Mouse (Mus musculus): ENCODE data around the gene Tesk2. TPM values are rescaled to one million over a fixed set of nuclear protein-coding genes. Genes with fewer than 3 reads are reported as not detected.
A peak's percentile ranks its signal among the peaks of the same experiment; 100 is the strongest.
"Not testable (repeated sequence)": the region's sequence is repeated elsewhere in the genome, so short reads cannot be mapped to it uniquely, and the experiment has no call there.

Gene Tesk2
- total RNA-seq (2014; fragmentation: Nextera tagmentation) (7.3 and 9.3 TPM in 2 replicates), total RNA-seq (2017) (7.3 and 11.1 TPM in 2 replicates)

- peak; percentile 93 for ATAC-seq (replicated peaks; ENCODE audit: poor library complexity, severe bottlenecking)
These were observed at the start of gene Tesk2 for GRCm38 (mm10) chr4:116720343-116721097. TSS of gene Tesk2 (plus strand) at chr4:116720948.

DNA sequence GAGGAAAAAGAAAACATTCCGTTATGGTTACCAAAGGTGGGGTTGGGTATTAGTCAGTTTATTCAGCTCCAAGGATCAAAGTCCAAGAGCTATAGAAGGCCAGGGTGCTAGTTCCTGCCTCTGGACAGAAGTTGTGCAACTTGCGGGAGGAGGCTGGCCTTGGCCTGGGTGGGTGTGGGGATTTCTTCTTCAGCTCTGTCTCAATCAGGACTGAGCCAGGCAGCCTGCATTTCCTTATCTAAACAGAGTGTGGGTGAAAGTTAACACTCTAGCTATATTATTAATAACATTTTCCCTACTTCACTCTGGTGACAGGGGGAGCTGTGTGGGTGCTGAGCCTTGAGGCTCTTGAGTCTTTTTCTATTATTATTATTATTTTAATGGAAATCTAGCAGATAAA, 48.0 kb upstream of the Tesk2 start:
- peak; percentile 88 for ATAC-seq (replicated peaks; ENCODE audit: poor library complexity, severe bottlenecking)

- ATAC-seq (replicated peaks; ENCODE audit: poor library complexity, severe bottlenecking): not testable (repeated sequence)
These were observed 46.0 kb upstream of the Tesk2 start for GRCm38 (mm10) chr4:116674761-116675160.

- ATAC-seq (replicated peaks; ENCODE audit: poor library complexity, severe bottlenecking): no peak
These were observed 44.7 kb upstream of the Tesk2 start for GRCm38 (mm10) chr4:116676027-116676426.

DNA sequence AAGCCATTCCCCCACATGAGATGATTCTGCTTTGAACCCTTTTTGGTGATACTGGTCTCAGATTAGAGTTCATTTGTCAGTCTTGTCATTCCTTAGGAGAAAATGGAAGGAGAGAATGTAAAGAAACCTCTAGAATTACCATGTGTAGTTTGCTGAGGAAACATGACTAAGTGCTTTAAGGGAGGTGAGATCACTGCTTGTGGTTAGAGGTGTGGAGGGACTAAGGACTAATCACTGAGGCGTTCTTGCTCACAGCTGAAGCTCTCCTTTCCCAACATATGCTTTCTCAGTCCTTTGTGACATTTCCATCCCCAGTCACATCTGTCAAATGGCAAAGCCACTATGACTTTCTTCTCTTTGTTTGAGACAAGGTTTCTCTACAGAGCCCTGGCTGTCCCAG, 42.9 kb upstream of the Tesk2 start:
- ATAC-seq (replicated peaks; ENCODE audit: poor library complexity, severe bottlenecking): no peak

GRCm38 (mm10) chr4:116679141-116679540, 41.6 kb upstream of the Tesk2 start:
- no peak for ATAC-seq (replicated peaks; ENCODE audit: poor library complexity, severe bottlenecking)

GRCm38 (mm10) chr4:116680521-116680920, 40.2 kb upstream of the Tesk2 start:
- not testable (repeated sequence) for ATAC-seq (replicated peaks; ENCODE audit: poor library complexity, severe bottlenecking)

DNA sequence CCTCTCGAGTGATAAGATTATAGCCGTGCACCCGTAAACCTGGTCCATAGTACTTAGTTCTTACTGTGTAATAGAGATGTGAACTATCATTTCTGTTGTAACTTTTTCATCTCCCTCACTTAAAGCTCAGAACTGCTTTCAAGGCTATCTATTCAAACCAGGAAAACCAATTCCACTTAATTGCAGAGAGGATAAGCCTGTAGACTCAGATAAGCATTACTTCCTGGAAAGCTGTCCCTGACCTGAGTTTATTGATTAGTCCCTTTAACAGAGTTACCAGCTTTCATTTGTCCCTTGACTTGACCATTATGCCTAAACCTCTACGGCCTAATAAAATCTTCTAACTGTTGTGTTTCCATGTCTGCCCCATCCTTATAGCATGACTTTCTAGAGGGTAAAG, 36.8 kb upstream of the Tesk2 start:
- no peak for ATAC-seq (replicated peaks; ENCODE audit: poor library complexity, severe bottlenecking)

- ATAC-seq (replicated peaks; ENCODE audit: poor library complexity, severe bottlenecking): no peak
These were observed 36.1 kb upstream of the Tesk2 start for GRCm38 (mm10) chr4:116684665-116685064.

GRCm38 (mm10) chr4:116685402-116686061, 35.2 kb upstream of the Tesk2 start, which contains the start of gene Prdx1:
TSS of gene Prdx1 (plus strand) at chr4:116685544.
- ATAC-seq (replicated peaks; ENCODE audit: poor library complexity, severe bottlenecking): peak; percentile 92

GRCm38 (mm10) chr4:116687041-116687440, 33.7 kb upstream of the Tesk2 start:
- no peak for ATAC-seq (replicated peaks; ENCODE audit: poor library complexity, severe bottlenecking)

GRCm38 (mm10) chr4:116689309-116689876, 31.4 kb upstream of the Tesk2 start:
- no peak for ATAC-seq (replicated peaks; ENCODE audit: poor library complexity, severe bottlenecking)

GRCm38 (mm10) chr4:116692146-116692545, 28.6 kb upstream of the Tesk2 start:
- no peak for ATAC-seq (replicated peaks; ENCODE audit: poor library complexity, severe bottlenecking)

DNA sequence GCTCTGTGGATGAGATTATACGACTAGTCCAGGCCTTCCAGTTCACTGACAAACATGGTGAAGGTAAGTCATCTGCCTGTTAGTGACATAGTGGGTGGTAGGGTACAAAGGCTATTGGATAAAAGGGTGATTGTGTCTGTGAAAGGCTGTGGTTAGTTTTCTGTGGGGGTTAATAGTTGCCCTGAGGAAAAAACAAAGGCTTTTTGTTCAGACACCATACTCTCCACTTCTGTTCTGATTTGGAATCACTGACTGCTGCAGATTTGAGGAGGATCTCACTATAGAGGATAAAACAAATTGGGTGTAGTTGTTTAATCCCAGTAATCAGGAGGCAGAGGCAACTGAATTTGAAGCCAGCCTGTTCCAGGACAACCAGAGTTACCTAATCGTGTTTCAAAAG, 27.0 kb upstream of the Tesk2 start:
- ATAC-seq (replicated peaks; ENCODE audit: poor library complexity, severe bottlenecking): no peak

GRCm38 (mm10) chr4:116698693-116699342, 21.9 kb upstream of the Tesk2 start:
- ATAC-seq (replicated peaks; ENCODE audit: poor library complexity, severe bottlenecking): no peak

DNA sequence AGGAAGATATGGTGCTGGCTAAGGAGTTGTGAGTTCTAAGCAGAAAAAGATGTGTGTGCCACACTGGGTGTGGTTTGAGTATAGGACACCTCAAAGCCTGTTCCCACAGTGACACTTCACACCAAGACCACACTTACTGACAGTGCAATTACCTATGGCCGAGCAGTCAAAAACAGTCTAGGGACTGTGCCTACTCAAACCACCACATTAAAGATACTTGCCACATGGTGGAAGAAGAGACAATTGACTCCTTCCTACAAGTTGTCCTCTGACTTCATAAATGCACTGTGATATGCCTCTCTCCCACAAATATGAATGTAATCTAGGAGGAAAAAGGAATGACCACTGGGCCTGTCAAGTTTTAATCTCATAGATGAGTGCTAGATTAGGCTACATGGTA, 19.8 kb upstream of the Tesk2 start:
- ATAC-seq (replicated peaks; ENCODE audit: poor library complexity, severe bottlenecking): no peak

DNA sequence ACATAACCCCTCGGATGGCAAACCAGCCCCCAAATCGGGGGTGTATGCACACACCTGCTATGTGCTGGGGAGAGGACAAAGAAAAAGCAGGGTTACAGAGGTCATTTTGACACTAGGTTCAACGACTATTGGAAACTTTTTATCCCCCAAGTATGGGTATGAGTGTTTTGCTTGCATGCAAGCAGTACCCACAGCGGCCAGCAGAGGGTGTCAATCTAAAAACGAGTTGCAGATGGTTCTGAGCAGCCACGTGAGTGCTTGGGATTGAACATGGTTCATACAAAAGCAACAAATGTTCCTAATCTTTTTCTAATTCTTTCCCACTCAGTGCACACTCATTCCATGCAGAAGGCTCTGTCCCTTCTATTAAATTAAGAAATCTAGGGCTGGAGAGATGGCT, 16.9 kb upstream of the Tesk2 start:
- ATAC-seq (replicated peaks; ENCODE audit: poor library complexity, severe bottlenecking): peak; percentile 52

- no peak for ATAC-seq (replicated peaks; ENCODE audit: poor library complexity, severe bottlenecking)
These were observed 13.1 kb upstream of the Tesk2 start for GRCm38 (mm10) chr4:116707666-116708065.

GRCm38 (mm10) chr4:116708201-116708764, 12.5 kb upstream of the Tesk2 start, which contains the start of the genes Mmachc and Ccdc163:
TSS of gene Mmachc (minus strand) at chr4:116708406.
TSS of gene Ccdc163 (plus strand) at chr4:116708509.
- ATAC-seq (replicated peaks; ENCODE audit: poor library complexity, severe bottlenecking): peak; percentile 94

DNA sequence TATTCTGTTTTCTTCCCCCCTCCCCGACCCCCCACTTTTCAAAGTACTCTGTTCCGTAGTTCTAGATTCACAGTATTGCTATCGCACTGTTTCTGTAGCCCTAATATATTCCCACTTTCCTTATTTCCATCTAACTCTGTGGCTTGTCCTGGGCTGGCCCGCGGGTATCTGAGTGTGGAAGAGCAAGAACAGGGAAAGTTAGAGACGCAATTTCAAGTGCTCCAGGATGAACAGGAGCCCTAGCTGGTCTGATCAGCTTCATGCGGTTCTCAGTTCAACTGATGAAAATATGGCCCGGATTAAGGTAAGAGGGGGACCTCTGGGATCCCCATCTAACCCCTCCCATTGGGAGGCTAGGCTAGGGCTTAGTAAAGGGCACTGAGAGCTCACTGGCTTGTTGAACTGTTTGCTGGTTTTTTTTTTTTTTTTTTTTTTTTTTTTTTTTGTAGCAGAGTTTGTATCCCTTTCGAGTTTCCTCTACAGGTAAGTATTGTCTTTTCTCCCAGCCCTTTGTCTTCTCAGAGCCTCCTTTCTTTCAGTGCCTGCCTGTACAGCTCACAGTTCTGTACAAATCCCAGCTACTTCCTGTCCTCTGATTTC, 11.9 kb upstream of the Tesk2 start:
- peak; percentile 16; the same call in 1 of the 2 replicates for ATAC-seq (replicated peaks; ENCODE audit: poor library complexity, severe bottlenecking)

Data from granulocyte monocyte progenitor cell, adult 5-6 weeks (primary cell).